Mouse (Mus musculus) bone marrow macrophage, adult 2 months (primary cell): ENCODE measurements around the gene Mast3. TPM values are rescaled to one million over a fixed set of nuclear protein-coding genes. Genes with fewer than 3 reads are reported as not detected.
A peak's percentile ranks its signal among the peaks of the same experiment; 100 is the strongest.

ENCODE experiments used
- H3K27ac ChIP-seq: 2 replicates; pipeline ENCODE4 v1.5.1; 2012; ENCODE audit warnings: low read depth, low read length; ENCODE audit not compliant: insufficient read depth
- H3K4me1 ChIP-seq: 2 replicates; pipeline ENCODE4 v1.6.1; 2012; ENCODE audit warnings: low read length; ENCODE audit not compliant: control insufficient read depth, insufficient read depth
- H3K4me3 ChIP-seq: 2 replicates; pipeline ENCODE4 v1.5.1; 2012; ENCODE audit warnings: mild to moderate bottlenecking, low read length, moderate library complexity; ENCODE audit not compliant: insufficient read depth
- CTCF ChIP-seq: IDR thresholded peaks from 2 replicates; pipeline ENCODE4 v1.5.1; 2012; ENCODE audit warnings: low read depth, mild to moderate bottlenecking, low read length, moderate library complexity
- POLR2A ChIP-seq: IDR thresholded peaks from 2 replicates; pipeline ENCODE4 v1.6.1; 2012; ENCODE audit warnings: mild to moderate bottlenecking, low read depth, low read length, borderline replicate concordance
- polyA plus RNA-seq: library from polyadenylated mRNA; stranded (reverse); fragments of >200 nt; gene quantifications from 2 replicates; pipeline ENCODE4 v1.2.4, GENCODE M21; 2012; ENCODE audit not compliant: missing spikeins, insufficient read depth, insufficient read length

Mast3 gene
- polyA plus RNA-seq, 1 experiment = 59.6 TPM

- Histone ChIP-seq H3K27ac (no peak overlapping the region), H3K4me3 (no peak overlapping the region), H3K4me1 (peaks cover 23% of the 10 kb centered on the region)
- TF ChIP-seq POLR2A (no peak), CTCF (no peak)
Measured at GRCm38 (mm10) chr8:70769858-70770257, 35.0 kb downstream of the Mast3 start.

- Histone ChIP-seq H3K4me3 (no peak overlapping the region), H3K27ac (peak overlapping the region; percentile 50), H3K4me1 (peaks cover 27% of the 10 kb centered on the region)
- TF ChIP-seq POLR2A (no peak), CTCF (peak; percentile 93)
Measured at GRCm38 (mm10) chr8:70769359-70769758, 35.5 kb downstream of the Mast3 start.

GRCm38 (mm10) chr8:70768956-70769355 lies 35.9 kb downstream of the Mast3 start:
- TF ChIP-seq POLR2A = no peak
- no peak for TF ChIP-seq CTCF
- no peak overlapping the region for H3K4me3 ChIP-seq
- peaks cover 27% of the 10 kb centered on the region for H3K4me1 ChIP-seq
- H3K27ac ChIP-seq = peak overlapping the region; percentile 50

- TF ChIP-seq CTCF (no peak), POLR2A (no peak)
- Histone ChIP-seq H3K27ac (peak overlapping the region; percentile 76), H3K4me3 (no peak overlapping the region)
Measured at GRCm38 (mm10) chr8:70768231-70768776, 36.5 kb downstream of the Mast3 start.

GRCm38 (mm10) chr8:70767503-70767902 lies 37.4 kb downstream of the Mast3 start:
- TF ChIP-seq CTCF = no peak
- TF ChIP-seq POLR2A = no peak
- H3K27ac ChIP-seq = peak overlapping the region; percentile 76
- no peak overlapping the region for H3K4me3 ChIP-seq
- peaks cover 28% of the 10 kb centered on the region for H3K4me1 ChIP-seq

More at GRCm38 (mm10) chr8:70768231-70768776, 36.5 kb downstream of the Mast3 start:
- peaks cover 27% of the 10 kb centered on the region for H3K4me1 ChIP-seq

- TF ChIP-seq CTCF = no peak
- TF ChIP-seq POLR2A = peak; percentile 58; the same call in 1 of the 2 replicates
- peak overlapping the region; percentile 76 for H3K27ac ChIP-seq
- H3K4me1 ChIP-seq = peaks cover 35% of the 10 kb centered on the region
- H3K4me3 ChIP-seq = peak overlapping the region; percentile 67
Measured at GRCm38 (mm10) chr8:70766571-70767440, 38.0 kb downstream of the Mast3 start.

GRCm38 (mm10) chr8:70765838-70766570 lies 38.9 kb downstream of the Mast3 start:
- peak overlapping the region; percentile 76 for H3K27ac ChIP-seq
- peaks cover 42% of the 10 kb centered on the region for H3K4me1 ChIP-seq
- peak overlapping the region; percentile 67 for H3K4me3 ChIP-seq
- no peak; the same call in 1 of the 2 replicates for TF ChIP-seq CTCF
- no peak for TF ChIP-seq POLR2A

GRCm38 (mm10) chr8:70765329-70765728 lies 39.5 kb downstream of the Mast3 start:
- peaks cover 42% of the 10 kb centered on the region for H3K4me1 ChIP-seq

GRCm38 (mm10) chr8:70764676-70765075 lies 40.2 kb downstream of the Mast3 start:
- H3K4me1 ChIP-seq = peaks cover 45% of the 10 kb centered on the region
- no peak for TF ChIP-seq CTCF
- no peak for TF ChIP-seq POLR2A
- peak overlapping the region; percentile 67 for H3K4me3 ChIP-seq
- no peak overlapping the region for H3K27ac ChIP-seq

More at GRCm38 (mm10) chr8:70765329-70765728, 39.5 kb downstream of the Mast3 start:
- TF ChIP-seq POLR2A = no peak
- TF ChIP-seq CTCF = no peak
- H3K27ac ChIP-seq = peak overlapping the region; percentile 76
- H3K4me3 ChIP-seq = peak overlapping the region; percentile 67
